Mouse (Mus musculus) mouse trophoblast stem cell (cell line): ENCODE measurements around the gene Hoxb6.

Source experiments
- in situ Hi-C, 2 experiments: fragments of 300-500 bp; cut with MseI, MboI; formaldehyde crosslinking; loops; 2 replicates in 1 of 2; 3 replicates in 1 of 2; pipeline ENCODE4 v1.15.1; 2025

Gene Hoxb6

GRCm38 (mm10) chr11:96301064-96301431, 8.8 kb downstream of the Hoxb6 start:
- in situ Hi-C loops: no loop called here

- in situ Hi-C loops: no loop called here
Measured at GRCm38 (mm10) chr11:96301837-96302236, 9.6 kb downstream of the Hoxb6 start.

- in situ Hi-C loops: no loop called here
Measured at GRCm38 (mm10) chr11:96302381-96303150, 10.3 kb downstream of the Hoxb6 start.

GRCm38 (mm10) chr11:96303151-96304099, 11.1 kb downstream of the Hoxb6 start, which contains the start of gene Hoxb5:
Hoxb5 (plus strand) TSS chr11:96303336.
- in situ Hi-C loops: no loop called here

GRCm38 (mm10) chr11:96304381-96305195, 12.3 kb downstream of the Hoxb6 start:
- in situ Hi-C loops: no loop called here

GRCm38 (mm10) chr11:96305505-96306182, 13.4 kb downstream of the Hoxb6 start:
- in situ Hi-C loops: no loop called here

- in situ Hi-C loops: no loop called here
Measured at GRCm38 (mm10) chr11:96306183-96306907, 14.1 kb downstream of the Hoxb6 start.

GRCm38 (mm10) chr11:96306908-96307269, 14.6 kb downstream of the Hoxb6 start:
- in situ Hi-C loops: no loop called here

- in situ Hi-C loops: no loop called here
Measured at GRCm38 (mm10) chr11:96308763-96309162, 16.5 kb downstream of the Hoxb6 start.

- in situ Hi-C loops: no loop called here
Measured at GRCm38 (mm10) chr11:96309288-96309687, 17.0 kb downstream of the Hoxb6 start.

GRCm38 (mm10) chr11:96310183-96310938, 18.1 kb downstream of the Hoxb6 start:
- in situ Hi-C loops: loop anchor here (5.0 kb wide), 1 partner anchor 227 kb away; no protein-coding TSS in a partner anchor

GRCm38 (mm10) chr11:96311097-96311496, 18.8 kb downstream of the Hoxb6 start:
- in situ Hi-C loops: loop anchor here (5.0 kb wide), 1 partner anchor 226 kb away; no protein-coding TSS in a partner anchor

- in situ Hi-C loops: loop anchor here (5.0 kb wide), 1 partner anchor 226 kb away; no protein-coding TSS in a partner anchor
Measured at GRCm38 (mm10) chr11:96311520-96312417, 19.5 kb downstream of the Hoxb6 start.

GRCm38 (mm10) chr11:96313134-96313533, 20.9 kb downstream of the Hoxb6 start:
- in situ Hi-C loops: loop anchor here (5.0 kb wide), 1 partner anchor 224 kb away; no protein-coding TSS in a partner anchor

- in situ Hi-C loops: loop anchor here (5.0 kb wide), 1 partner anchor 223 kb away; no protein-coding TSS in a partner anchor
Measured at GRCm38 (mm10) chr11:96313806-96314428, 21.6 kb downstream of the Hoxb6 start.

- in situ Hi-C loops: loop anchor here (5.0 kb wide), 1 partner anchor 222 kb away; no protein-coding TSS in a partner anchor
Measured at GRCm38 (mm10) chr11:96314671-96315343, 22.5 kb downstream of the Hoxb6 start.

- in situ Hi-C loops: no loop called here
Measured at GRCm38 (mm10) chr11:96315344-96315681, 23.0 kb downstream of the Hoxb6 start.
